Mouse (Mus musculus): ENCODE results near the gene Fgfr2. TPM values are rescaled to one million over a fixed set of nuclear protein-coding genes. Genes with fewer than 3 reads are reported as not detected.

Fgfr2 gene
- polyA plus RNA-seq, 1 experiment = 0.17 TPM

DNA sequence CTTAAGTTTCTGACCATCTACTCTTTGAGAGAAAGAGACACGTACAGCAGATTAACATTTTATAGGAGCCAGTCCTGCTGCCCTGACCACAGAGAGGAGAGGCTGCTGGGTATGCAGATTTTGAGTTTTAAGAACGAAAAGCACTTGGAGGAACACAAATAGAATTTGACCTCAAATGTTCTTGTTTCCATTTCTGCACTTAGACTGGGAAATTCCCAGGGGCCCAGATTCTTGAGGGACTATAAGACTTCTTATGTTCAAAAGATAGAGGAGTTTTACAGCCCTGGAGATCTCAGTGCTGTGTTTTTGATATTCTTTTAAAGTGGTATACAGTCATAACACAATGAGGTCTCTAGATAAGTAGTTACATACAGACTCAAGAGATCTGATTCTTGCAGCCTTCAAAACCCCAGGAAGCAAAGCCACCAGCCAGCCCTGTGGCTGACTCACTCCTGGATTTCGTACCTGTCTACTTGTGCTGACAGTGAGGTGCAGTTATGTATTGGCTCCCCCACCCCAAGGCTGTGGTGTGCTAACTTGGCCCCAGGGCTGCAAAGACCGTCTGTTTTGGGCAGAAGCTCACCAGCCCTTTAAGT, 358.2 kb downstream of the Fgfr2 start:
- Histone ChIP-seq H3K4me3 (no peak overlapping the region), H3K36me3 (ENCODE audit: control insufficient read depth, insufficient read depth) (no peaks in the 10 kb centered on the region), H3K27me3 (ENCODE audit: control insufficient read depth, insufficient read depth, insufficient read length) (no peaks in the 10 kb centered on the region), H3ac (ENCODE audit: control insufficient read depth, insufficient read length) (no peak overlapping the region), H3K4me2 (ENCODE audit: low read depth) (no peak overlapping the region), H3K79me2 (ENCODE audit: control insufficient read depth, insufficient read depth) (no peaks in the 10 kb centered on the region)
- TF ChIP-seq USF1 (IDR thresholded peaks at IDR 0.05; ENCODE audit: low read depth) (no peak), MAX (IDR thresholded peaks at IDR 0.05; ENCODE audit: low read depth) (no peak), SRF (IDR thresholded peaks at IDR 0.05; ENCODE audit: control insufficient read depth, insufficient read length, low read depth) (no peak), TCF3 (IDR thresholded peaks at IDR 0.05; ENCODE audit: insufficient read length, low read depth) (no peak), POLR2A (IDR thresholded peaks at IDR 0.05; ENCODE audit: insufficient read length, low read depth) (no peak)

DNA sequence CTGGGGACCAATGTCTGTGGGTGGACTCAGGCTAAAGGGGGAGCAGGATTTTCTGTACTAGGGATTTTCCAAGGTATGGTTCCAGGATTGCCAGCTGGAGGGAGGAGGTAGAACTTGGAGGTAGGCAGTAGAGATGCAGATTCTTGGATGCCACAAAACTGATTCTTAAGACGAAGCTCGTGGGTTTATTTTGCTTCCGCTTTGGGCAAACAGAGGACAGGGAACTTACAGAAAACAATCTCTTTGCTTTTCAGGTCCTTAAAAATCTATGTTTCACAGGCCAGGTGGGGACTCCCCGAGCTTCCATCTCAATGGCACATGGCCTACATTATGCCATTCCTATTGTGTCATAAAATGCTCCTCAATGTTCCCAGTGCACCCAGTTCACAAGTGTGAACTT, 358.8 kb downstream of the Fgfr2 start:
- Histone ChIP-seq H3K36me3 (ENCODE audit: control insufficient read depth, insufficient read depth) (peaks cover under 1% of the 10 kb centered on the region), H3ac (ENCODE audit: control insufficient read depth, insufficient read length) (no peak overlapping the region), H3K79me2 (ENCODE audit: control insufficient read depth, insufficient read depth) (no peaks in the 10 kb centered on the region), H3K4me2 (ENCODE audit: low read depth) (no peak overlapping the region), H3K27me3 (ENCODE audit: control insufficient read depth, insufficient read depth, insufficient read length) (no peaks in the 10 kb centered on the region), H3K4me3 (no peak overlapping the region)
- no peak for TF ChIP-seq TCF3 (IDR thresholded peaks at IDR 0.05; ENCODE audit: insufficient read length, low read depth)
- no peak for TF ChIP-seq USF1 (IDR thresholded peaks at IDR 0.05; ENCODE audit: low read depth)
- TF ChIP-seq TCF12 (IDR thresholded peaks at IDR 0.05; ENCODE audit: insufficient read depth, poor library complexity, severe bottlenecking) = no peak
- no peak for TF ChIP-seq CEBPB (IDR thresholded peaks at IDR 0.05; ENCODE audit: insufficient read depth, poor library complexity, severe bottlenecking)
- no peak for TF ChIP-seq POLR2A (IDR thresholded peaks at IDR 0.05; ENCODE audit: insufficient read length, low read depth)
- no peak for TF ChIP-seq REST (IDR thresholded peaks at IDR 0.05; ENCODE audit: insufficient read depth, insufficient read length)
- no peak for TF ChIP-seq MYOG (IDR thresholded peaks at IDR 0.05; ENCODE audit: control insufficient read depth in 1 of 3, insufficient read depth in 1 of 3, insufficient read length in 2 of 3, low read depth in 2 of 3)
- TF ChIP-seq MYOD1 (IDR thresholded peaks at IDR 0.05; ENCODE audit: control insufficient read depth in 1 of 3, insufficient read length in 2 of 3, low read depth in 2 of 3) = no peak
- TF ChIP-seq SRF (IDR thresholded peaks at IDR 0.05; ENCODE audit: control insufficient read depth, insufficient read length, low read depth) = no peak
- TF ChIP-seq E2F4 (IDR thresholded peaks at IDR 0.05; ENCODE audit: insufficient read depth) = no peak
- TF ChIP-seq MAX (IDR thresholded peaks at IDR 0.05; ENCODE audit: low read depth) = no peak
- no peak for TF ChIP-seq POLR2AphosphoS2 (IDR thresholded peaks at IDR 0.05; ENCODE audit: insufficient read length, low read depth)

DNA sequence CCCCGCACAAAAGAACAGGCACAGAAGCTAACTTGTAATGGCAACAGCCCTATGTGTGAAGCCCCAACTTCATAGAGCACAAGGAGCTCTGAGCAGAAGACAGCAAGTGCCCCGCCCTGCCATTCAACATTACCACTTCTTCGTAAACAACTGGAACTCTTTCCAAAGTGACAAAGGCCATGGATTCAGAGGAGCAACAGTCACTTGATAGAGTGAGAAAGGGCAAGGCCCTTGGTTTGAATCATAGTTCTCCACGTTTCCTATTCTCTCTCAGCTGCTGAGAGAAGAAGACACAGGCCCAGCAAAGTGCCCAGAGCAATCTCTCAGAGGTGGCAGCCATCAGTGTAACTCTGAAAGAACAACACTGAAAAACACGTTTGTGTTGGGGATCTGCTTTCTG, 359.2 kb downstream of the Fgfr2 start:
- H3K27me3 ChIP-seq (ENCODE audit: control insufficient read depth, insufficient read depth, insufficient read length) = no peaks in the 10 kb centered on the region
- peaks cover 5% of the 10 kb centered on the region for H3K36me3 ChIP-seq (ENCODE audit: control insufficient read depth, insufficient read depth)
- TF ChIP-seq CEBPB (IDR thresholded peaks at IDR 0.05; ENCODE audit: insufficient read depth, poor library complexity, severe bottlenecking) (no peak), MYOG (IDR thresholded peaks at IDR 0.05; ENCODE audit: control insufficient read depth in 1 of 3, insufficient read depth in 1 of 3, insufficient read length in 2 of 3, low read depth in 2 of 3) (no peak)
- no peak overlapping the region for H3ac ChIP-seq (ENCODE audit: control insufficient read depth, insufficient read length)
- no peak overlapping the region for H3K4me3 ChIP-seq
- no peak overlapping the region for H3K4me2 ChIP-seq (ENCODE audit: low read depth)
- no peaks in the 10 kb centered on the region for H3K79me2 ChIP-seq (ENCODE audit: control insufficient read depth, insufficient read depth)

DNA sequence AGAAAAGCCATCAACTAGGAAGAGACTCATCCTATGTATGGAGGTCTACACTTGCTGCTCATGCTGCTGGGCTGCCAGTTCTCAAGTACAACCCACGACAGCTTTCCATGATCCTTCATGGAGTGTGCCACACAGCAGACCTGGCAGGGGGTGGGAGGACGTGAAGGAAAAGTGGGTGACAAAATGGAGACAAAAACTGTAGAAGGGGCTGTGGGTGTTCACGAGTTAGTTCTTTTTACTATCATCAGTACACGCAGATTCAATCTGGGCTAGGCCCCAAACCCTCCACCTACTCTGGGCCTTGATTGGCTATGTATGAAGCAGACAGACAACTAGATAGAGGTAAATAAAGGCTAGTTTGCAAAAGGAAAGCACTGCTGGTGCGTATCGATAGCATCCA, 359.8 kb downstream of the Fgfr2 start:
- no peak overlapping the region for H3K4me2 ChIP-seq (ENCODE audit: low read depth)
- peaks cover 10% of the 10 kb centered on the region for H3K36me3 ChIP-seq (ENCODE audit: control insufficient read depth, insufficient read depth)
- H3ac ChIP-seq (ENCODE audit: control insufficient read depth, insufficient read length) = no peak overlapping the region
- no peaks in the 10 kb centered on the region for H3K79me2 ChIP-seq (ENCODE audit: control insufficient read depth, insufficient read depth)
- H3K27me3 ChIP-seq (ENCODE audit: control insufficient read depth, insufficient read depth, insufficient read length) = no peaks in the 10 kb centered on the region
- no peak for TF ChIP-seq TCF12 (IDR thresholded peaks at IDR 0.05; ENCODE audit: insufficient read depth, poor library complexity, severe bottlenecking)
- H3K4me3 ChIP-seq = no peak overlapping the region

DNA sequence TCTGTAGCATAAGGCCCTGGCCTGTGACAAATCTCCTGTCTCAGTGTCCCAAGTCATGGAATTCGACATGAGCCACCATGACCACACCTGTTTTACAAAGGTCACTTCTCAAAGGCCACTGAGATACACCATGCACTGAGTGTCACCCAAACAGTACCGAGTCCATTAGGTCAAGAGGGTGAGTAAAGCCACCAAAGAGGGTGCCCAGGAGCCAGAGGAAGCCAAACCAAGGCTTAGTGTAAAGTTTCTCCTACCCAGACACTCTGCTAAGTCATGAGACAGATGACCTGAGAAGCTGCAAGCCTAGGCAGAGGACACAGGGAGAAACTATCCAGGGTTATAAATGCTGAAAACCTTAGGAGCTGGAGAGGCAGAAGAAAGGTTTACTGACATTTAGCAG, 361.7 kb downstream of the Fgfr2 start:
- Histone ChIP-seq H3K79me2 (ENCODE audit: control insufficient read depth, insufficient read depth) (no peaks in the 10 kb centered on the region), H3K4me3 (no peak overlapping the region), H3K36me3 (ENCODE audit: control insufficient read depth, insufficient read depth) (peaks cover 17% of the 10 kb centered on the region), H3K27me3 (ENCODE audit: control insufficient read depth, insufficient read depth, insufficient read length) (no peaks in the 10 kb centered on the region), H3K4me2 (ENCODE audit: low read depth) (peak overlapping the region; percentile 42), H3ac (ENCODE audit: control insufficient read depth, insufficient read length) (no peak overlapping the region)
- no peak for TF ChIP-seq MYOG (IDR thresholded peaks at IDR 0.05; ENCODE audit: control insufficient read depth in 1 of 3, insufficient read depth in 1 of 3, insufficient read length in 2 of 3, low read depth in 2 of 3)
- no peak for TF ChIP-seq USF1 (IDR thresholded peaks at IDR 0.05; ENCODE audit: low read depth)
- TF ChIP-seq E2F4 (IDR thresholded peaks at IDR 0.05; ENCODE audit: insufficient read depth) = no peak
- no peak for TF ChIP-seq MAX (IDR thresholded peaks at IDR 0.05; ENCODE audit: low read depth)
- no peak for TF ChIP-seq MYOD1 (IDR thresholded peaks at IDR 0.05; ENCODE audit: control insufficient read depth in 1 of 3, insufficient read length in 2 of 3, low read depth in 2 of 3)

DNA sequence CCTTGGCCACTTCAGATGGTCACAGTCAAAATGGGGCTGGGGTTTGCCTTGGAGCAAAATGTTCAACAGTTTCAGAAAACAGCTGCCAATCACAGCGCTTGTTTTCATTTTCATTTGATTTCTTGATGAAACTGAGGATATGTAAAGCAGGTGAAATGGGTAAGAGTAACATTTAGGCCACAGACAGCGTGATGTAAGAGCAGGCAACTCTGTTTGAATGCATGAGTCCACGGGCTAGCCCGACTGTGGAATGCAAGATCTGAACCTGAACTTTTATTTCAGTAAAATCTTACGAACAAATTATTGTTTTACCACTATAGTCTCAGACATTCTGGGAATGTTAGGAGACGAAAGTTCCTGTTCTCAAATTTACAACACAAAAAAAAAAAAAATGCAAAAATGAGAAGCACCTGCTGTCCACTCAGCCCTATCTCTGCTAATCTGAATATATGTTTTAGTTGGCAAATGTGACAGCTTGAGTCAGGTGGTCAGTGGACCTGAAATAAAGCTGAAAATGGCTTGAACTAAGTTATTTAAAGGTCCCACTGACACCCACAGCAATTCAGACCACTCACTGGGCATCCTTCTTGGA, 362.5 kb downstream of the Fgfr2 start:
- H3K4me3 ChIP-seq = no peak overlapping the region
- peak overlapping the region; percentile 42 for H3K4me2 ChIP-seq (ENCODE audit: low read depth)
- TF ChIP-seq USF1 (IDR thresholded peaks at IDR 0.05; ENCODE audit: low read depth) (no peak), MAX (IDR thresholded peaks at IDR 0.05; ENCODE audit: low read depth) (no peak), MYOD1 (IDR thresholded peaks at IDR 0.05; ENCODE audit: control insufficient read depth in 1 of 3, insufficient read length in 2 of 3, low read depth in 2 of 3) (peak in 1 of 3 experiments; percentile 29), SRF (IDR thresholded peaks at IDR 0.05; ENCODE audit: control insufficient read depth, insufficient read length, low read depth) (no peak), CEBPB (IDR thresholded peaks at IDR 0.05; ENCODE audit: insufficient read depth, poor library complexity, severe bottlenecking) (peak; percentile 92), MYOG (IDR thresholded peaks at IDR 0.05; ENCODE audit: control insufficient read depth in 1 of 3, insufficient read depth in 1 of 3, insufficient read length in 2 of 3, low read depth in 2 of 3) (no peak), E2F4 (IDR thresholded peaks at IDR 0.05; ENCODE audit: insufficient read depth) (no peak), POLR2A (IDR thresholded peaks at IDR 0.05; ENCODE audit: insufficient read length, low read depth) (no peak), POLR2AphosphoS2 (IDR thresholded peaks at IDR 0.05; ENCODE audit: insufficient read length, low read depth) (no peak), TCF3 (IDR thresholded peaks at IDR 0.05; ENCODE audit: insufficient read length, low read depth) (no peak), TCF12 (IDR thresholded peaks at IDR 0.05; ENCODE audit: insufficient read depth, poor library complexity, severe bottlenecking) (no peak), REST (IDR thresholded peaks at IDR 0.05; ENCODE audit: insufficient read depth, insufficient read length) (no peak)
- H3K27me3 ChIP-seq (ENCODE audit: control insufficient read depth, insufficient read depth, insufficient read length) = no peaks in the 10 kb centered on the region
- no peaks in the 10 kb centered on the region for H3K79me2 ChIP-seq (ENCODE audit: control insufficient read depth, insufficient read depth)
- peaks cover 17% of the 10 kb centered on the region for H3K36me3 ChIP-seq (ENCODE audit: control insufficient read depth, insufficient read depth)
- no peak overlapping the region for H3ac ChIP-seq (ENCODE audit: control insufficient read depth, insufficient read length)
